Mouse (Mus musculus) macrophage (primary cell): Measurements from ENCODE around the gene Pank1. TPM values are rescaled to one million over a fixed set of nuclear protein-coding genes. Genes with fewer than 3 reads are reported as not detected.

Experiments used
- H3K27ac ChIP-seq: fragments of 350-480 bp; formaldehyde crosslinking; 2 replicates; pipeline ENCODE4 v1.9.0; 2021
- H3K36me3 ChIP-seq: fragments of 350-480 bp; formaldehyde crosslinking; 2 replicates; pipeline ENCODE4 v1.9.0; 2021; ENCODE audit errors: inconsistent target
- H3K4me3 ChIP-seq: fragments of 350-480 bp; formaldehyde crosslinking; 2 replicates; pipeline ENCODE4 v1.9.0; 2021; ENCODE audit errors: inconsistent target
- H3K79me2 ChIP-seq: fragments of 350-480 bp; formaldehyde crosslinking; 2 replicates; pipeline ENCODE4 v1.9.0; 2021; ENCODE audit errors: inconsistent target
- WGBS: methylation state at CpG from one replicate; pipeline ENCODE4 v1.1.7; 2026; ENCODE audit warnings: inconsistent platforms; ENCODE audit not compliant: missing documents; 5-methylcytosine and 5-hydroxymethylcytosine counted together
- polyA plus RNA-seq: library from polyadenylated mRNA; stranded (reverse); fragments of 250-400 nt; gene quantifications from 3 replicates; pipeline ENCODE4 v1.2.4, GENCODE M21; 2018; ENCODE audit warnings: inconsistent platforms

Gene Pank1
- polyA plus RNA-seq, 1 experiment from 2014 or later, result 4.2 TPM

GRCm38 (mm10) chr19:34897082-34897965 lies 18.1 kb upstream of the Pank1 start:
- no peaks in the 10 kb centered on the region for H3K36me3 ChIP-seq
- no peak overlapping the region for H3K27ac ChIP-seq
- WGBS, result 90% methylated on average over 14 of the region's 15 CpGs
- H3K4me3 ChIP-seq, result no peak overlapping the region
- H3K79me2 ChIP-seq, result no peaks in the 10 kb centered on the region

GRCm38 (mm10) chr19:34895082-34895481 lies 15.8 kb upstream of the Pank1 start:
- Histone ChIP-seq H3K36me3 (no peaks in the 10 kb centered on the region), H3K4me3 (no peak overlapping the region), H3K79me2 (no peaks in the 10 kb centered on the region), H3K27ac (no peak overlapping the region)
- 23% methylated on average over 4 of the region's 4 CpGs for WGBS

GRCm38 (mm10) chr19:34891590-34891989 lies 12.3 kb upstream of the Pank1 start:
- WGBS, result 100% methylated on average over 1 of the region's 1 CpGs
- Histone ChIP-seq H3K36me3 (no peaks in the 10 kb centered on the region), H3K27ac (no peak overlapping the region), H3K4me3 (no peak overlapping the region), H3K79me2 (no peaks in the 10 kb centered on the region)

- Histone ChIP-seq H3K27ac (no peak overlapping the region), H3K36me3 (no peaks in the 10 kb centered on the region), H3K4me3 (no peak overlapping the region), H3K79me2 (no peaks in the 10 kb centered on the region)
- WGBS, result 96% methylated on average over 3 of the region's 3 CpGs
Measured at GRCm38 (mm10) chr19:34890981-34891380, 11.7 kb upstream of the Pank1 start.

GRCm38 (mm10) chr19:34886324-34886723 lies 7.1 kb upstream of the Pank1 start:
- Histone ChIP-seq H3K4me3 (no peak overlapping the region), H3K79me2 (no peaks in the 10 kb centered on the region), H3K36me3 (no peaks in the 10 kb centered on the region), H3K27ac (no peak overlapping the region)
- WGBS, result 96% methylated on average over 4 of the region's 4 CpGs

- no peak overlapping the region for H3K27ac ChIP-seq
- H3K79me2 ChIP-seq, result no peaks in the 10 kb centered on the region
- WGBS, result 77% methylated on average over 3 of the region's 3 CpGs
- no peaks in the 10 kb centered on the region for H3K36me3 ChIP-seq
- H3K4me3 ChIP-seq, result no peak overlapping the region
Measured at GRCm38 (mm10) chr19:34883526-34884224, 4.4 kb upstream of the Pank1 start.

GRCm38 (mm10) chr19:34882443-34882842 lies 3.2 kb upstream of the Pank1 start:
- Histone ChIP-seq H3K27ac (no peak overlapping the region), H3K36me3 (no peaks in the 10 kb centered on the region), H3K79me2 (peaks cover 2% of the 10 kb centered on the region), H3K4me3 (no peak overlapping the region)
- 81% methylated on average over 2 of the region's 2 CpGs for WGBS

GRCm38 (mm10) chr19:34881160-34881559 lies 1.9 kb upstream of the Pank1 start:
- WGBS, result 73% methylated on average over 5 of the region's 5 CpGs
- no peak overlapping the region for H3K27ac ChIP-seq
- no peak overlapping the region for H3K4me3 ChIP-seq
- peaks cover 15% of the 10 kb centered on the region for H3K79me2 ChIP-seq
- H3K36me3 ChIP-seq, result no peaks in the 10 kb centered on the region

GRCm38 (mm10) chr19:34879624-34880023 lies 369 bp upstream of the Pank1 start:
- H3K36me3 ChIP-seq, result no peaks in the 10 kb centered on the region
- peaks cover 29% of the 10 kb centered on the region for H3K79me2 ChIP-seq
- H3K27ac ChIP-seq, result peak overlapping the region; percentile 48
- 15% methylated on average over 6 of the region's 6 CpGs for WGBS
- peak overlapping the region; percentile 61 for H3K4me3 ChIP-seq

- Histone ChIP-seq H3K27ac (peak overlapping the region; percentile 65), H3K79me2 (peaks cover 42% of the 10 kb centered on the region), H3K4me3 (peak overlapping the region; percentile 43), H3K36me3 (no peaks in the 10 kb centered on the region)
- WGBS, result 1% methylated on average over 45 of the region's 45 CpGs
Measured at GRCm38 (mm10) chr19:34877898-34878602, 1.2 kb downstream of the Pank1 start.

- H3K36me3 ChIP-seq, result no peaks in the 10 kb centered on the region
- 91% methylated on average over 7 of the region's 7 CpGs for WGBS
- peaks cover 47% of the 10 kb centered on the region for H3K79me2 ChIP-seq
- H3K27ac ChIP-seq, result no peak overlapping the region
- H3K4me3 ChIP-seq, result no peak overlapping the region
Measured at GRCm38 (mm10) chr19:34876676-34877075, 2.6 kb downstream of the Pank1 start.

GRCm38 (mm10) chr19:34869375-34869774 lies 9.9 kb downstream of the Pank1 start:
- no peak overlapping the region for H3K27ac ChIP-seq
- H3K79me2 ChIP-seq, result peaks cover 15% of the 10 kb centered on the region; the same call in 1 of the 2 replicates
- no peaks in the 10 kb centered on the region for H3K36me3 ChIP-seq
- 77% methylated on average over 3 of the region's 3 CpGs for WGBS
- no peak overlapping the region for H3K4me3 ChIP-seq

- Histone ChIP-seq H3K27ac (no peak overlapping the region), H3K79me2 (peaks cover 5% of the 10 kb centered on the region; the same call in 1 of the 2 replicates), H3K4me3 (no peak overlapping the region), H3K36me3 (no peaks in the 10 kb centered on the region)
- 94% methylated on average over 8 of the region's 8 CpGs for WGBS
Measured at GRCm38 (mm10) chr19:34868093-34868741, 11.0 kb downstream of the Pank1 start.

- no peak overlapping the region for H3K4me3 ChIP-seq
- no peaks in the 10 kb centered on the region; the same call in 1 of the 2 replicates for H3K79me2 ChIP-seq
- 93% methylated on average over 6 of the region's 6 CpGs for WGBS
- H3K27ac ChIP-seq, result no peak overlapping the region
- no peaks in the 10 kb centered on the region for H3K36me3 ChIP-seq
Measured at GRCm38 (mm10) chr19:34863737-34864136, 15.5 kb downstream of the Pank1 start.
